Mouse (Mus musculus) megakaryocyte-erythroid progenitor cell, adult 5-6 weeks (primary cell): Measurements from ENCODE around the gene Mid1ip1. TPM values are rescaled to one million over a fixed set of nuclear protein-coding genes. Genes with fewer than 3 reads are reported as not detected.

Source experiments
- ATAC-seq: replicated peaks from 2 replicates; pipeline ENCODE4 v1.8.0; 2016; ENCODE audit warnings: mild to moderate bottlenecking, inconsistent platforms; ENCODE audit not compliant: severe bottlenecking, poor library complexity, low FRiP score, low TSS enrichment
- total RNA-seq, 2 experiments: library from RNA; stranded (forward) in 1 of 2; stranded (reverse) in 1 of 2; fragments of 200-1000, 215-1000 nt in 1 of 2; fragments of >200 nt in 1 of 2; fragmentation: Nextera tagmentation in 1 of 2; gene quantifications; 2 replicates each; pipeline ENCODE4 v1.2.3; 2014 to 2017

Gene Mid1ip1
- total RNA-seq (2014; fragmentation: Nextera tagmentation) (15.3 and 28.9 TPM in 2 replicates), total RNA-seq (2017) (45.8 TPM in 2 replicates)

GRCm38 (mm10) chrX:10714696-10715140 lies at the start of gene Mid1ip1:
Gene Mid1ip1 (plus strand): TSS chrX:10715013.
- peak; percentile 76 for ATAC-seq

- ATAC-seq = no peak
Measured at GRCm38 (mm10) chrX:10694455-10695180, 20.2 kb upstream of the Mid1ip1 start.

GRCm38 (mm10) chrX:10706728-10707127 lies 8.1 kb upstream of the Mid1ip1 start:
- ATAC-seq = no peak

- ATAC-seq = no peak
Measured at GRCm38 (mm10) chrX:10713839-10714637, 775 bp upstream of the Mid1ip1 start.

GRCm38 (mm10) chrX:10716917-10717763 lies 2.3 kb downstream of the Mid1ip1 start:
- ATAC-seq = peak; percentile 82

GRCm38 (mm10) chrX:10718021-10718837 lies 3.4 kb downstream of the Mid1ip1 start:
- no peak for ATAC-seq

GRCm38 (mm10) chrX:10718838-10719539 lies 4.2 kb downstream of the Mid1ip1 start:
- peak; percentile 69 for ATAC-seq

- no peak for ATAC-seq
Measured at GRCm38 (mm10) chrX:10720391-10720790, 5.6 kb downstream of the Mid1ip1 start.

- no peak for ATAC-seq
Measured at GRCm38 (mm10) chrX:10724571-10724970, 9.8 kb downstream of the Mid1ip1 start.

- no peak for ATAC-seq
Measured at GRCm38 (mm10) chrX:10729488-10729887, 14.7 kb downstream of the Mid1ip1 start.

GRCm38 (mm10) chrX:10734453-10734852 lies 19.6 kb downstream of the Mid1ip1 start:
- no peak for ATAC-seq

GRCm38 (mm10) chrX:10734874-10735273 lies 20.1 kb downstream of the Mid1ip1 start:
- peak; percentile 59; the same call in 1 of the 2 replicates for ATAC-seq

GRCm38 (mm10) chrX:10758866-10759265 lies 44.1 kb downstream of the Mid1ip1 start:
- ATAC-seq = no peak

- no peak for ATAC-seq
Measured at GRCm38 (mm10) chrX:10763476-10764016, 48.7 kb downstream of the Mid1ip1 start.
